Mouse (Mus musculus) T-cell, adult 66 days (primary cell): ENCODE measurements around the gene Clca2. TPM values are rescaled to one million over a fixed set of nuclear protein-coding genes. Genes with fewer than 3 reads are reported as not detected.

ENCODE experiments used
- total RNA-seq, 2 experiments: library from RNA; stranded (reverse); gene quantifications; 3 replicates in 1 of 2; 4 replicates in 1 of 2; pipeline ENCODE4 v1.2.4; 2023

Gene Clca2
- not detected for total RNA-seq

DNA sequence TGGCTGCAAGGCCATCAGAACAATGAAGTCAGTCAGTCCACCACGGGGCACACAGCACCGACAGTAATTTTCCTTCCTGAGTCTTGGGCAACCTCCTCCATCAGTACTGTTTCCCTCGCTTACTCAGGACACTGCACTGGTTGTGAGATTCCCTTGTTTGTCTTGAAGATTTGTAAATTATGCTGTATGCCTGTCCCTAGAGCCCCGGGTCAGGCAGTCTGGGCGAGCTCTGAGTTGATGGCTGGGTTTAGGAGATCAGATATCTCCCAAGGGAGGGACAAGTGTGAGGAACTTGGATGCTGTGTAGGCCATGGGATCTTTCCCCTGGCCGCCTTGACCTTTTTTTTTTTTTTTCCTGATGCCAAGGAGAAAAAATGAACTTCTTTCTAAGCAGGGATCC is at the start of gene Clca2:
Gene Clca2 (minus strand): TSS at position 153 of the 400 bp plus-strand sequence.

DNA sequence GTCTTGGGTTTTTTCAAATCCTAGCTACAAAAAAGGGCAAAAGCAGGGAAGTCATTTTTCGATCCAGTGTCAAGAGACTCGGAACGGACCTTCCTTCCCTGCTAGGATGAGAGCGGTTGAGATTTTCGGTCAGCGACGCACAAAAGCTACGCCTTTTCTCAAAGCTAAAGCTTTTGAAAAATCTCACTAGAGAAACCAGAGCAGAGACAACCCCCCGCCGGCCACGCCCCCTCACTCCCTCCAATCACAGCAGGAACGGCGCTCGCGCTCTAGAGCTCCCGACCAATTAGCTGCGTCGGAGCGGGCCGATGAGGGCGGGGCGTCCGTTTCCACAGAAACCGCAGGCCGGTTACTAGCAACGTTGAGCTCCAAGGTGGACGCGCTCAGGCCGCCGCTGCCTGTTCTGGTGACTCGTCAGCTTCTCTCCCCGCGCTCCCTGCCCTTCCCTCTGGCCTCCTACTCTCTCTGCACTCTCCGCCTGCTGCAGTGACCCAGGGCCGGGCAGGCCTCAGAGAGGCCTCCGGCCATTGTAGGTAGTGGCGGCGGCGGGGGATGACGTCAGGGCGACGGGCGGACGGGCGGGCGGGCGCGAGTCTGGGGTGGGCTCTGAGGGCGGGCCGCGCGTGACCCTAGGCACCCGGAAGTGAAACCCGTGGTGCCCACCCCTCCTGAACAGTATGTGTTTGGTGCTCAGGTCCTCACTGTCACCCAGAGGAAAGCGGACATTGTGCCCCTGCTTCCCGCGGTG is 19.2 kb upstream of the Clca2 start, which contains the start of gene Odf2l:
Gene Odf2l (plus strand): TSS at position 335 of the 748 bp plus-strand sequence.

DNA sequence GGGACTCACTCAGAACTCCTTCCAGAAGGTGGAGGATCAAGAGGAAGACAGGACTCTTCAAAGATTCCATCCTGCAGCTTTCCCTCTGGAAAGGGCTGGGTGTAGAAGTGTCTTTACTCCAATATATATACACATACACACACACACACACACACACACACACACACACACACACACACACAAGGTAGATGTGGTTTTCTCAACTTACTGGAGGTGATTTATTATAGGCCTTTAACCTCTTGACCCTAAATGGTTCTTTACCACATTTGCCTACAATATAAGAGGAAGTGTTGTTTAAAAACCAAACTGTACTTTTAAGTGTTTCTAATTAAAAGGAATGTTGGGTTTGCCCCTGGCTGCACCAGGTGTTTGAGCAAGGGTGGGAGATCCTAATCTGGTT is 66.6 kb downstream of the Clca2 start, which contains the start of gene Clca1:
Gene Clca1 (minus strand): TSS at position 101 of the 400 bp plus-strand sequence.

Other genes with a start within 250 kb of the Clca2 start
- not detected for gene Clca4b, start 166.9 kb downstream of the Clca2 start, total RNA-seq
- gene Clca4a, start 124.4 kb downstream of the Clca2 start, total RNA-seq = not detected
- not detected for gene Clca1, start 66.7 kb downstream of the Clca2 start, total RNA-seq
- gene Odf2l, start 19.1 kb upstream of the Clca2 start, total RNA-seq = 10 to 100 TPM; 12.7 to 13.0 TPM
- gene Col24a1, start 193.0 kb upstream of the Clca2 start, total RNA-seq = not detected